Mouse (Mus musculus) cortical plate, adult 2 months (tissue): ENCODE measurements around the gene Fignl2. TPM values are rescaled to one million over a fixed set of nuclear protein-coding genes. Genes with fewer than 3 reads are reported as not detected.

ENCODE experiments used
- H3K27ac ChIP-seq: fragments of 200-500 bp; 2 replicates; pipeline ENCODE4 v1.5.1; 2012; ENCODE audit warnings: low read length, control low read depth, inconsistent platforms; ENCODE audit not compliant: insufficient read depth
- H3K4me1 ChIP-seq: fragments of 200-500 bp; 2 replicates; pipeline ENCODE4 v1.6.1; 2011; ENCODE audit warnings: low read length; ENCODE audit not compliant: control insufficient read depth, insufficient read depth
- H3K4me3 ChIP-seq: fragments of 200-500 bp; 2 replicates; pipeline ENCODE4 v1.5.1; 2011; ENCODE audit warnings: mild to moderate bottlenecking, low read length, control low read depth; ENCODE audit not compliant: insufficient read depth
- CTCF ChIP-seq: fragments of 200-500 bp; IDR thresholded peaks from 2 replicates; pipeline ENCODE4 v1.5.1; 2011; ENCODE audit warnings: mild to moderate bottlenecking, control low read depth, low read length; ENCODE audit not compliant: insufficient read depth; ENCODE audit errors: extremely low read depth
- POLR2A ChIP-seq: fragments of 200-500 bp; IDR thresholded peaks from 2 replicates; pipeline ENCODE4 v1.6.1; 2011; ENCODE audit warnings: mild to moderate bottlenecking, low read length, control low read depth; ENCODE audit not compliant: insufficient read depth; ENCODE audit errors: extremely low read depth
- polyA plus RNA-seq: library from polyadenylated mRNA; depleted of rRNA; stranded (reverse); fragments of >200 nt; gene quantifications from 2 replicates; pipeline ENCODE4 v1.2.3, GENCODE M21; 2012

Gene Fignl2
- polyA plus RNA-seq, 1 experiment: 0.77 TPM

- H3K4me3 ChIP-seq: no peak overlapping the region
- H3K27ac ChIP-seq: no peak overlapping the region
- no peaks in the 10 kb centered on the region for H3K4me1 ChIP-seq
- TF ChIP-seq CTCF (no peak), POLR2A (no peak)
Measured at GRCm38 (mm10) chr15:101054541-101054940, 23.8 kb downstream of the Fignl2 start.

GRCm38 (mm10) chr15:101053832-101054459 is 24.4 kb downstream of the Fignl2 start:
- H3K4me1 ChIP-seq: no peaks in the 10 kb centered on the region
- no peak overlapping the region for H3K4me3 ChIP-seq
- no peak overlapping the region for H3K27ac ChIP-seq
- TF ChIP-seq POLR2A: no peak
- no peak for TF ChIP-seq CTCF

- no peak overlapping the region for H3K4me3 ChIP-seq
- H3K4me1 ChIP-seq: no peaks in the 10 kb centered on the region
- no peak for TF ChIP-seq CTCF
- TF ChIP-seq POLR2A: no peak
- H3K27ac ChIP-seq: no peak overlapping the region
Measured at GRCm38 (mm10) chr15:101052560-101053501, 25.5 kb downstream of the Fignl2 start.

GRCm38 (mm10) chr15:101051869-101052268 is 26.5 kb downstream of the Fignl2 start:
- TF ChIP-seq CTCF (no peak), POLR2A (no peak)
- no peak overlapping the region for H3K4me3 ChIP-seq
- H3K4me1 ChIP-seq: no peaks in the 10 kb centered on the region
- H3K27ac ChIP-seq: no peak overlapping the region

- TF ChIP-seq POLR2A (no peak), CTCF (no peak)
- Histone ChIP-seq H3K4me3 (no peak overlapping the region), H3K4me1 (no peaks in the 10 kb centered on the region), H3K27ac (no peak overlapping the region)
Measured at GRCm38 (mm10) chr15:101048338-101048896, 29.9 kb downstream of the Fignl2 start.

- TF ChIP-seq POLR2A (no peak), CTCF (no peak)
- no peak within 1 kb of the TSS for H3K27ac ChIP-seq
- peak within 1 kb of the TSS; percentile 17 for H3K4me3 ChIP-seq
- H3K4me1 ChIP-seq: no peaks in the 10 kb centered on the region
Measured at GRCm38 (mm10) chr15:101047194-101047555, 31.2 kb downstream of the Fignl2 start, which contains the start of gene Gm47841. TSS of gene Gm47841 (minus strand) at chr15:101047397.

GRCm38 (mm10) chr15:101046527-101047193 is 31.7 kb downstream of the Fignl2 start:
- TF ChIP-seq CTCF (no peak), POLR2A (no peak)
- H3K4me3 ChIP-seq: peak overlapping the region; percentile 17
- no peaks in the 10 kb centered on the region for H3K4me1 ChIP-seq
- no peak overlapping the region for H3K27ac ChIP-seq

- no peak overlapping the region for H3K27ac ChIP-seq
- no peak for TF ChIP-seq CTCF
- no peak for TF ChIP-seq POLR2A
- no peak overlapping the region; the same call in 1 of the 2 replicates for H3K4me3 ChIP-seq
- no peaks in the 10 kb centered on the region for H3K4me1 ChIP-seq
Measured at GRCm38 (mm10) chr15:101046039-101046526, 32.3 kb downstream of the Fignl2 start.

- Histone ChIP-seq H3K4me3 (no peak overlapping the region), H3K4me1 (no peaks in the 10 kb centered on the region), H3K27ac (no peak overlapping the region)
- no peak for TF ChIP-seq CTCF
- TF ChIP-seq POLR2A: no peak
Measured at GRCm38 (mm10) chr15:101044531-101044930, 33.8 kb downstream of the Fignl2 start.
